Mouse (Mus musculus): ENCODE data around the gene Fmn2.

The Fmn2 gene

DNA sequence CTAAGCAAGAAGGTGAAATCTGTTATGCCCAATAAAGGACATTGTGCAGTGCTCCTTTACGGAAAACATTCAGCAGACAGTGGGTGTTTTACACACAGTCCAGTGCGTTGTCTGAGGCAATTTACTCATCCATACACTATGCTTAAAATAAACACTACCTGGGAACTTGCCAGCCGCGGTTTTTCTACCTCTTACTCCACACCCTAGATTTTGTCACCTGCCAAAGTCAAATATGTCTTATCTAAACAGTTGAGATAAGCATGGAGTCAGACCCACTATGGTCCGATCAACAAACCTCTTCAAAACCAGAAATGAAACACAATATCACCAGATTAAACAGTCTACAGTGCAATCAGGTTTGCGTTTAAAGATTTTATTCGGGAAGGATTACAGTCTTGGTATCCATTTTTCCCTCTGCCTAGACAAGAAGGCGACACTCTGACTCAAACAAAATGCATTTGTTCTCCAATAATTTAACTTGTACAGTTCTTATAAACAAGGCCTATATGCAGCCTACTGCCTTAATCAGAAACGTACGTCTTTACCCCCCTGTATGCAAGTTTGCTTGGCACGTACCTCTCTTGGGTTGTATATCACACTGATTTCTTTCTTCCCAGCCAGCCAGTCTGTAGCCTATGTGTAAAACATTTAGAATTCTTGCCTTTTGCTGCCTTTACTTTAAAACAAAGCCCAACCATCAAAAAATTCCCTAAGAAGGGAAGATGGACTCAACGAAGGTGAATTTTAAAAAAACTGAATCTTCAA lies 158.0 kb downstream of the Fmn2 start:
- no peak for DNase-seq (ENCODE audit: low read depth, low spot score)

DNA sequence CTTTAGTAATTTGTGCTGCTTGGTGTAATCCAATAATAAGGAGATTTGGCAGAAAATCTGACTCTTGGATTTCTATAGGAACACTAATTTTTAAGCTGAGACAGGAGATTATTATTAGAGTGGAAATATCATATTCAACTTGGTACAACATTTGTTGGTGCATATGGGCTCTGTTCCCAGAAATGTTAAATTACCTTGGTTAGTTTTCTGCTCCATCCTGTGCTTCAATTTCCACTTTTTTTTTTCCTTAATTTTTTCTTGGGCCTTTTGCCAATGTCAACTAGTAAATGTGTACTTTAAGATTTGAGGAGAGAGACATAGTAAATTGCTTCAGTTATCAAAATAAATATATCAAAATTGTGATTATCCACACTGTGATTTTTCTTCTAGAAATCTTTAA lies 163.5 kb downstream of the Fmn2 start:
- DNase-seq (ENCODE audit: low read depth, low spot score): no peak

DNA sequence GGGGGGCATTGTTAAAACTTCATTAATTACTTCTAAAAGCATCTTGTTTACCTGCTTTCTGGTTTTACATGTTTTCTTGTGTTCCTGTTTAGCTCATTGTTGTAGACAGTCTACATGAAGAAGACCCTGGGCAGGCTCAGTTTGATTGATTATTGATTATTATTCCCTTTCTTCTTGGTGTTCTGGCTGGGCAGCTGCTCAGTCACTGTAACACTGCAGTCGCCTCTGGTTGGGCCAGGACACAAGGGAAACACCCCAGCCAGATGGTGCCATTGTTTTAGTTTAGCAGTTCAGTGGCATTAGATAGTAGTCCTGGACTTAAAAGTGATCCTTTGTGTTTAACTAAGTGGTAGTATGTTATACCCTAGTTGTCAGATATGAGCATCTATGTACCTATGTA lies 167.5 kb downstream of the Fmn2 start:
- DNase-seq (ENCODE audit: low read depth, low spot score): no peak

DNA sequence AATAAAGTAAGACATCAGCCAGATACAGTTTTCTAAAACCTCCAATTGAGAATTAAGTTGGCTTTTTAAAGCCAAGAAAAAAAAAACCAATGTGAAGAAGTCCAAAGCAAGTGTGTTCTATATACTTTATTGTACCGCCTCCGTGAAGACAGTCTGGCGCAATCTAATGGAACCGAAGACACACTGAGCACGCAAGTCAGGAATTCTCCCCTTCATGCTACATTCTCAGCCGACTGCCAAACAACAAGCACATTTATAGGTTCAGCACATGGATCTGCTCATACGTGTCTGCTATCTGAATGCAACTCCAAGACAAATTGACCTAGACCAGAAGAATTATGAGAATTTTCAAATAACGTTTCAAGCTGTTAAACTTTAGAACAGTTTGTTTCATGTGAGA lies 169.2 kb downstream of the Fmn2 start:
- DNase-seq (ENCODE audit: low read depth, low spot score): no peak

GRCm38 (mm10) chr1:174674586-174674985 lies 173.0 kb downstream of the Fmn2 start:
- DNase-seq (ENCODE audit: low read depth, low spot score): no peak

DNA sequence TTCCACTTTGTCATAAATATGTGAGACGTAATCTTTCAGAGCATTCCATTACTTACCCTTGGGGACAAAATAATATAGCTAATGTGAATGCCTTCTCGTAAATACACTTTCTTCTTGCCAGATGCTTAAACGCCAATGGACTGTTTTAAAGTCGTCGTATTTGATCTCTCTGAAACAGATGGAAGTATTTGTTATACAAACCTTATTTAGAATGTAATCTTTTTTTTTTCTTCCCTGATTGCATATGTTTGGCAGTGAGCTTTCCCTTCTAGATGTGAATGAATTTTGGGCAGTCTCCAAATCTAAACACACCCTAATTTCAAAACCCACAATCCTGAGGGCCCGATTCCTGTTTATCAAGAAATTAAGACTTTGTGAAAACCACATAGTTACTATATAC lies 173.7 kb downstream of the Fmn2 start:
- no peak for DNase-seq (ENCODE audit: low read depth, low spot score)

GRCm38 (mm10) chr1:174676187-174676586 lies 174.6 kb downstream of the Fmn2 start:
- no peak for DNase-seq (ENCODE audit: low read depth, low spot score)

GRCm38 (mm10) chr1:174677211-174677610 lies 175.6 kb downstream of the Fmn2 start:
- DNase-seq (ENCODE audit: low read depth, low spot score): no peak

GRCm38 (mm10) chr1:174689301-174689700 lies 187.7 kb downstream of the Fmn2 start:
- DNase-seq (ENCODE audit: low read depth, low spot score): no peak

- DNase-seq (ENCODE audit: low read depth, low spot score): no peak
Observed at GRCm38 (mm10) chr1:174700871-174701270, 199.2 kb downstream of the Fmn2 start.

GRCm38 (mm10) chr1:174701835-174702234 lies 200.2 kb downstream of the Fmn2 start:
- no peak for DNase-seq (ENCODE audit: low read depth, low spot score)

DNA sequence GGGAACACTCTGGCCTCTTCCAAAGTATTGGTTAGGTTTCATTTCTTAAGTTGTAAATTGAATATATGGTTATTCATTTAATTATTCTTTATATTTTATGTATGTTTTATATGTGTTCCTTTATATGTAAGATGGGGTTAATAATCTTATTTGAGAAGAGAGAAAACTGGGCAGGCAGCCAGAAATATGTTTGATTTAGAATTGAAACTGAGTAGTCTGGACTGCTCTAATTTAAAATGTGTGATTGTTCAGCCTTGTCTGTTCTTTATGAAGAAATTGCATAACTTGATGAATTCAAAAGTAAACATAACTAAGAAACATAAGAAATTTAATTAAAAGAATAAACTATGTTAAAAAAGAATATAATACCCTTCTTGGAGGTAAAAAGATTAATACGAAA lies 202.3 kb downstream of the Fmn2 start:
- DNase-seq (ENCODE audit: low read depth, low spot score): no peak

GRCm38 (mm10) chr1:174719729-174720458 lies 218.3 kb downstream of the Fmn2 start:
- no peak for DNase-seq (ENCODE audit: low read depth, low spot score)

- DNase-seq (ENCODE audit: low read depth, low spot score): no peak
Observed at GRCm38 (mm10) chr1:174728771-174729170, 227.1 kb downstream of the Fmn2 start.

- DNase-seq (ENCODE audit: low read depth, low spot score): no peak
Observed at GRCm38 (mm10) chr1:174732715-174733114, 231.1 kb downstream of the Fmn2 start.

DNA sequence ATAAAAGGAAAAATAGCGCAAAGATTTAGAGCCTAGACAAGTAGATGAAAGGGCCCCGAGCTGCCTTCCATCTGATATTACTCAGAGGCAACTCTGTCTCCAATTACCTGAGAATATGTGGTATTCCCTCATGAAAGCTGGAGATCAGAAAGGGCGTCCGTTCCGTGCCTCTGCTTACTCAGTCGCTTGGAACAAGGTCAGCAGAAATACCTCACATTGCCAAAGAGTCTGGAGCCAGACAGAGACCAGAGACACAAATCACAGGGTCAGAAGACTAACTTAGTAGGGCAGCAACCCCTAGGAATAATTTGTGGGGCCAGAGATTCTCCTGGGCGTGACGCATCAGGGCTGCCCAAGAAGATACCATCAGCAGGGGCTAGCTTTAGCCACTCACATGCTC lies 237.3 kb downstream of the Fmn2 start:
- no peak for DNase-seq (ENCODE audit: low read depth, low spot score)

DNA sequence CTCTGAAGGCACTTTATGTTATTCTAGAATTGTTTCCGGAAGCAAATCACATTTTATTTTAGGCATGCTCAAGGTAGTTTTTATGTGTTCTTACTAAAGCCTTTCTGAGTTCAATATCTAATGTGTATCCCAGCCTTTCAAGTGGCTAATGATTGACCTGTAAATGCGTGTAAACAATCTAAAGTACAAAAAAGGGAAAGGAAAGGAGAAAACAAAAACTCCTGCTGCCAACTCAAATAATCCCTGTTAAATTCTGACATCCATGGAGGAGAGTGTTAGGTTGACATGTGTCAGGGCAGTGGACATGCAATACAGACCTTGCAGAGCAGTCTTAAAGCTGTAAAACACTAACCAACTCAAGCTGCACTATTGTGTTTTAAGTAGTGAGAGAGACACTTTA lies 241.0 kb downstream of the Fmn2 start:
- no peak for DNase-seq (ENCODE audit: low read depth, low spot score)

DNA sequence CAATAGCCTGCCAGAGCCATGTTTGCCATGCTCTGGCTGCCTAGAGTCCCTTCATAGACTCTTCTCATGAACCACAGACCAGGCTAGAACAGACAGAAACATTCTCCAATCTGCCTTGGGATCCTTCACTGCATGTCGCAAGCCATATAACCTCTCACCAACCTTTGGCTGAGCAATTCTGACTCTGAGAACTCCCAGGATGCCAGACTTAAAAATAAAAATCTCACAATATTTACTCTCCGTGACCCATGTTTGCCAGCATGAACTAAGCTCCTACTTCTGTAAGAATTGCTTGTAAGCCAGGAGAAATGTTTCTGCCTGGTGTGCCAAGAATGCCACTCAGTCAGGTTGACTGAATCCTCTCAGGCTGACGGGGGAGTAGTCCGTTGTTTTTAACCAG lies 246.9 kb downstream of the Fmn2 start:
- no peak for DNase-seq (ENCODE audit: low read depth, low spot score)

DNA sequence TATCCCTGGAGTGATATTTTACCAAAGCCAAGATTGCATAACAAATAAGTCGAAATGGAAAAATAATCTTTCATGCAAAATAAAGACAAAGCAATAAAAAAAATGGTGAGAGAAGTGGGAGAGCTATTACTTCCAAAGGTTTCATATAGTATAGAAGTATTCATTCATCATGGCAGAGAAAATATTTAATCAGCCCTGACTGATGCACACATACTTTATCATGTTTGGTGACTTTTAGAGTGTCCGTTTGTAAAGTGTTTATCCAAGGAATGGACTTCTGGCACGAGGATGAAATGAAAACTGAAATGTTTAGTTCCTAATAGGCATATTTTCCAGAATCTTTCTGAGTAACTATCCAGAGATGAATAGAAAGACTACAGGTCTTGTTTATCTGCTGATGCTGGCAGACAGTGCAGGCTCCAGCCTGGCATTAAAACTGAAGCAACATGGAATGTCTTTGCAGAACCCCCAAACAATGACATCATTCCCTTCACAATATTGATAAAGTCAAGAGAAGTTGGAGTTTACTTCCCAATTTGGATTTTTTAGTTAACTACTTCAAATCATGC lies 249.4 kb downstream of the Fmn2 start:
- DNase-seq (ENCODE audit: low read depth, low spot score): no peak

DNA sequence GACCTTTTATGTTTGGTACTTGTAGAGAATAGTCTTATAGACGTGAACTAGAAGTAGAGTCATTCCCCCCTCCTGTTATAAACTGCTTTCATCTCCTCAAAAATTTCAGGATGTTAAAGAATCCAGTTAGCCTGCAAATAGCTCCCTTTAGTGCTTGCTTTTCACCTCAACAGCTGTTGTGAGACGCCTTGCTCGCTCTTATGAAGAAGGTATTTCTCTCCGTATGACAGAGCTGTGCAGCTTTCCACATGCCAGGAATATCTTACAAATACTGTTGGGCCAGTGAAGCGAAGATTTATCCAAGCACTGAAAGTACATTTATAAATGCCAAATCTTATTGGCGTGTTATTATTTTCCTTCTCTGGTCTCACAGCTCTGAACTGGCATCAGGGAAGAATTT lies 257.7 kb downstream of the Fmn2 start:
- no peak for DNase-seq (ENCODE audit: low read depth, low spot score)

- no peak for DNase-seq (ENCODE audit: low read depth, low spot score)
Observed at GRCm38 (mm10) chr1:174765757-174766156, 264.1 kb downstream of the Fmn2 start.

DNA sequence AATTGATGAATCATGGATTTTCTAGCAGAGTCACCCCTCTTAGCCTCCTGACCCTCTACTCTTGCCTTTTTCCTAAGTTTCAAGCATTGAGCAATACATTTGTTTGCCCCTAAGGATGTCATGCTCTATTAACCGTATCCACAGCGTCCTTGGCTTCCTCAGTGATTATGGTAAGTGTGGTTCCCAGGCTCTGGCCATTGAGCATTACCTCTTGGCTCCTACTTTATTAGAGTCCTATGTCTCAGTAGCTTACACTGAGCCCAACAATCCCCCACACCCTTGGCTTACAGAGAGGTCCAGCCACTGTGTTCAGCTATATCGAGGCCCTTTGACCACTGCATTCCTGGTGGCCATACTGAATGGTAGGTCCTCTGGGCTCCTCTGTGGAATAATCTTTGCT lies 265.2 kb downstream of the Fmn2 start:
- no peak for DNase-seq (ENCODE audit: low read depth, low spot score)

DNA sequence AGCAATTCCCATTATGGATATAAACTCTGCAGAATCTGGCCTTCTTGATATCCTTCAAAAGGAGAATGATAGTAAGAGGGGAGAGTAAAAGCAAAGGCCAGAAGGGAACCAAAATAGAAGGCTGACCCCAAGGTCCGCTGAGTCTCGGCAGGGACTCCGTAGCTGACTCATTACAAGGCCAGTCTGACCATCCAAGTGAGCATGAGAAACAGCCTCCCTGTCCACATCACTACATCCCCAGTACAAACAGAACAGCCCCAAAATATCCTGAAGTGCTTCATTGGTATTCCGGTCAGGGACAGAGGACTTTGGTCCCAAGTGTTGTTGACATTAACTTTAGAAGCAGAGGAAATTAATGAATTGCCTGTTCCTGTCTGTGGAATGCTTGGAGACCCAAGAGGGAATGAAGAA lies 270.3 kb downstream of the Fmn2 start:
- no peak for DNase-seq (ENCODE audit: low read depth, low spot score)

All from CD4-positive helper T cell, adult 2 months (primary cell).